Mouse (Mus musculus): ENCODE data around the gene Cemip. TPM values are rescaled to one million over a fixed set of nuclear protein-coding genes. Genes with fewer than 3 reads are reported as not detected.

The Cemip gene
- polyA plus RNA-seq (2012; rRNA removed), result 14.8 and 21.6 TPM in 2 replicates

DNA sequence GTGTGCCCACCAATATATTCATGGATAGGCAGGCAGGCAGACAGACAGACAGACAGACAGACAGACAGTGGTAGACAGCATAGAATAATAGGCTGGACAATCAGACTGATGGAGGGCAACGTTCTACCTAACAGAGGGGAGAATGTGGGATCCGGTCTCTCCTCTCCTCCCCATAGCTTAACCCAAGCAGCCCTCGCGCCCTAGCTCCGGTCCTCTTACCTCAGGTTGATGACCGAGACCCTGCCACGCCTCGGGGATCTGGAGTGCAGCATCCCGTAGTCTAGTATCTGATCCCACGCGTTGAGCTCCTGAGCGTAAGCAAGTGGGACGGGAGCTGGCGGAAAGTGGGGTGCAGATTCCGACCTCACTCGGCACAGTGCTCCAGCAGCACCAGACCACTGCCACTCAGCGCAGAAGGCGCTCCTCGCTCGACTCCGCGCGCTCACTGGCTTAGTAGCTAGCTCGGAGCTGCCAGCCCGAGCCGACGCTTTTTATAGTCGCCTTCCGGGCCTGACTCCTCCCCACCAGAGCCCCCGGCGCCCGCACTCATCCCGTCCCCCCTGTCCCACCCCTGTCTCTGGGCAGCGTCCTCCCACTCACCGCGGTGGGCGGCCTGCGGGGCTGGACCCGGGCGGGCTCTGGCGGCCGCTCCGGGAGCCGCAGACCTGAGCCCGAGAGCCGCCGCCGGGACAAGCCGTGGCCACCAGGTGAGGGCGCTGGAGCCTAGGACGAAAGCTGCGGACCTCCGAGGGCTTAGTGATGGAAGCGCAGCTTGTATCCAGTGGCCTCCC lies at the start of gene Cemip:
Cemip (minus strand) TSS at position 464 of the 791 bp plus-strand sequence.

DNA sequence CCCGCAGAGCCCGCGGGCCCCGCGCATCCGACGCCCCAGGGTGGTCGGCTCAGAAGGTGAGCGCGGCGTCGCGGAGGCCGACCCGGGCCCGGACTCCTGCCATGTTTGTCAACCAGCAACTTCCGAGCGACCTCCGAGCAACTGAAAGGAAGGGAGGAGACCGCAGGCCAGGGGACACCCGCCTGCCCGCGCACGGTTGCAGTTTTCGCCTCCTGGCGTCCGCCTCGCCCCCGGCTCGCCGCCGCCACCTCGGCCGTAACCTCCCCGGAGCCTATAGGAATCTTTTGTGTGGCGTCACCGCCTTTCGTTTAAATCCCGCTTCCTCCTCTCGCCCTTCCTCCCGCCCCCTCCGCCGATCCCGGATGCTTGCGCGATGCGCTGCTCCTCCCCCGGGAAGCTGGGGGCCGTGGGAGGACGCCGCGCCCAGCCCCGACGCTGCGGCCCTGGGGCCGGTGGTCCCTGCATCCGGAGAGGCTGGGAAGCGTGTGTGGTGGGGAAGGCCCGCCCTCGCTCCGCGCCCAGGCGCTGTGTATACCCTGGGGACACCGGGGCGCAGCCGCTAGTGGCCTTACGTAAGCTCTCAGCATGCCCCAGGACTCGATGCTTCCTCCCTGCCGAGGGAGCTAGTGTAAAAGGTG lies 202.2 kb downstream of the Cemip start, which contains the start of the genes Tlnrd1 and Mesd:
Tlnrd1 (minus strand) TSS at position 285 of the 638 bp plus-strand sequence.
Mesd (plus strand) TSS at position 446 of the 638 bp plus-strand sequence.

Other genes with a start within 250 kb of the Cemip start
- gene Tlnrd1, start 202.2 kb downstream of the Cemip start, polyA plus RNA-seq (2012; rRNA removed), result 88.6 and 131 TPM in 2 replicates
- gene Mesd, start 202.0 kb downstream of the Cemip start, polyA plus RNA-seq (2012; rRNA removed), result 12.6 and 15.3 TPM in 2 replicates
- 72.6 and 78.2 TPM in 2 replicates for gene Abhd17c, start 65.4 kb upstream of the Cemip start, polyA plus RNA-seq (2012; rRNA removed)

Measured in ovary, adult 2 months (tissue).